Mouse (Mus musculus) forebrain, embryonic 16.5 days (tissue): ENCODE results near the gene Gpr35. TPM values are rescaled to one million over a fixed set of nuclear protein-coding genes. Genes with fewer than 3 reads are reported as not detected.

ENCODE experiments used
- polyA plus RNA-seq: library from polyadenylated mRNA; unstranded; fragments of >200 nt; fragmentation: Nextera tagmentation; extraction: Ambion mirVana; gene quantifications from 2 replicates; pipeline ENCODE4 v1.2.1, GENCODE M21; 2015

Gpr35 gene
- polyA plus RNA-seq, 1 experiment from 2014 or later: 0.35 TPM

Other genes with a start within 250 kb of the Gpr35 start
- 70.4 and 72.7 TPM in 2 replicates for gene Gpc1, start 119.2 kb upstream of the Gpr35 start, polyA plus RNA-seq
- gene Ankmy1, start 48.0 kb upstream of the Gpr35 start, polyA plus RNA-seq: 0.71 and 1.1 TPM in 2 replicates
- 11.3 and 13.2 TPM in 2 replicates for gene Dusp28, start 43.9 kb upstream of the Gpr35 start, polyA plus RNA-seq
- 28.5 and 31.0 TPM in 2 replicates for gene Rnpepl1, start 40.1 kb upstream of the Gpr35 start, polyA plus RNA-seq
- gene Capn10, start 16.5 kb upstream of the Gpr35 start, polyA plus RNA-seq: 64.4 and 65.5 TPM in 2 replicates
- not detected in 2 replicates for gene Aqp12, start 55.5 kb downstream of the Gpr35 start, polyA plus RNA-seq
- gene Kif1a, start 151.1 kb downstream of the Gpr35 start, polyA plus RNA-seq: 322 and 396 TPM in 2 replicates
- gene Agxt, start 184.4 kb downstream of the Gpr35 start, polyA plus RNA-seq: not detected in 2 replicates
- gene 2310007B03Rik, start 210.1 kb downstream of the Gpr35 start, polyA plus RNA-seq: 0.17 and 0.19 TPM in 2 replicates
- gene Crocc2, start 217.9 kb downstream of the Gpr35 start, polyA plus RNA-seq: 0.30 and 0.31 TPM in 2 replicates